Mouse (Mus musculus) mouse embryonic stem cell (cell line): ENCODE results near the gene Sult2b1.

ENCODE experiments used
- in situ Hi-C, 2 experiments: fragments of 300-500 bp; cut with MboI; formaldehyde crosslinking; loops; 1 replicate in 1 of 2; 3 replicates in 1 of 2; pipeline ENCODE4 v1.14.3; 2019 to 2020; ENCODE audit warnings: low sequenced_read_pairs in 2 of 2, low pct_unique_long_range_greater_than_20kb in 1 of 2, mixed read lengths in 1 of 2; ENCODE audit not compliant: unreplicated experiment in 1 of 2

The Sult2b1 gene

GRCm38 (mm10) chr7:45805941-45806340, 21.5 kb upstream of the Sult2b1 start:
- in situ Hi-C loops = loop anchor here (5.0 kb wide), 1 partner anchor 74 kb away; no protein-coding TSS in a partner anchor

GRCm38 (mm10) chr7:45802551-45802950, 18.1 kb upstream of the Sult2b1 start:
- in situ Hi-C loops = no loop called here

DNA sequence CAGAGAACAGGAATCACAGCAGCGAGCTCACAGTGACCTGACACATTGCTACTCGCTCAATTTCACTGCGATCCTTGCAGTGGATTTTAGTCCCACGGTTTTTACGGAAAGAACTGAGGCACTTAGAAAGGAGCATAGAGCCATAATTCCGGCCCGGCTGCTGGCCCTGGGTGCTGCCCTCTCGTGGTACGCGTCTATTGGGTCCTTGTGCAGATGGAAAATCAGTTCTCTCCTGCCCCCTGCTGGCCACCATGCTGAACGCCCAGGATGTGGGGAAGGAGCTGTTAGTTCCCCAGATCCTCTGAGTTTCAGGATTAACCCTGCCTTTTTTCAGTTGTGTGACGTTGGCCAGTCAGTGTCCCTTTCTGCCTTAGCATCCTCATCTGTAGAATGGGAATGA, 16.9 kb upstream of the Sult2b1 start:
- in situ Hi-C loops = no loop called here

DNA sequence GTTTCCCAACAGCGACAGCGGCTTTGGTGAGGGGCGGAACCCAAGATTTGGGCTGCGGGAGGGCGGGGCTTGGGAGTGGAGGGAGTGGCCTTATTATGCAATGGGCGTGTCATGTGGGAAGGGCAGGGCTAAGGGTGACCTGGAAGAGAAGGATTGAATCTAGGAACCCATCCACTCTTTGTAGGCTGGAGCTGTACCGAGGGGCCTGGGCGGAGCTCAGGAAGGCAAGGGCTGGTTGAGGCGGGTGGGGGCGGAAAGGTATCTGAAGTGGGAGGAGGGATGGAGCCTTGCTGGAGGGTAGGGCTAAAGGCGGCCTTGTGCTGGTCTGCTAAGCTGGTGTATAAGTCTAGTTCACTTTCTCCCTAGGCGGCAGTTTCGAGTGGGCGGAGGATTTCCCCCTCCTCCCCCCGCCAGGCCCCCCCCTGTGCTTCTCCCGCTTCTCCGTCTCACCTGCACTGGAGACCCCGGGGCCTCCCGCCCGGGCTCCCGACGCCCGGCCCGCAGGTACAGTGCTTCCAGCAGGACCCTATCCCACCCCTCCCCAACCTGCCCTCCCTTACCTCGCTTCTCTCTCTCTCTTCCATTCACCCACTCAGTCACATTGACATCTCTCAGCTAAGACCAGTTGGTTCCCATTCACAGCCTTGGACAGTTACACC, 16.2 kb upstream of the Sult2b1 start:
- in situ Hi-C loops = no loop called here

GRCm38 (mm10) chr7:45800001-45800400, 15.5 kb upstream of the Sult2b1 start:
- in situ Hi-C loops = no loop called here

GRCm38 (mm10) chr7:45798931-45799330, 14.5 kb upstream of the Sult2b1 start:
- in situ Hi-C loops = no loop called here

GRCm38 (mm10) chr7:45798511-45798836, 14.0 kb upstream of the Sult2b1 start:
- in situ Hi-C loops = no loop called here

GRCm38 (mm10) chr7:45797661-45798510, 13.4 kb upstream of the Sult2b1 start:
- in situ Hi-C loops = no loop called here

DNA sequence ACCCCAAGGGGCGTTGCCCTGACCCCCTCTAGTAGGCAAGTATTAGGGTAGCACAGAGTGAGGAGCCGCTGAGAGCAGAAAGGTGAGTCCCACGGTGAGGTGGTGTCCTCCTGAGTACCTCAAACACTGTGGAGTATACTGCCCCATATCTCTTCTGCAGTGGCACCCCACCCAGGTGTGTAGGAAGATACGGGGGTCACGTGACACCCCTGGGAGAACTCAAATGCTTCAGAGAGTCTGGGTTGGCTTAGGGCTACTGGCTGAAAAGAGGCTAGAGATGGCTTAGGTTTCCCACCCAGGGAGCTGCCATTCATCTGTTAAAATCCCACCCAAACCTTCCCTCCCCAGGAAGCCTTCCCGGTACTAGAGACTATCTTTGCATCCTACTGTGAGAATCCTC, 12.5 kb upstream of the Sult2b1 start:
- in situ Hi-C loops = no loop called here

DNA sequence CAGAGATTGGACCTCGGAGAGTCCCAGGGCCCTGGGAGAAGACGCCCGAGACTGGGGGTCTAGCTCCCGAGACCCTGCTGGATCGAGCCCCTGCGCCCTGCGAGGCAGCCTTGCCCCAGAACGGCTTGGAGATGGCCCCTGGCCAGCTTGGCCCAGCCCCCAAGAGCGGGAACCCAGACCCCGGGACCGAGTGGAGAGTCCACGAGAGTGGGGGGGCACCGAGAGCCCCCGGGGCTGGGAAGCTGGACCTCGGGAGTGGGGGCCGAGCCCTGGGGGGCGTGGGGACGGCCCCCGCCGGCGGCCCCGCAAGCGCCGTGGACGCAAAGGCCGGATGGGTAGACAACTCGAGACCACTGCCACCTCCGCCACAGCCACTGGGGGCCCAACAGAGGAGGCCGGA, 10.5 kb upstream of the Sult2b1 start:
- in situ Hi-C loops = no loop called here

DNA sequence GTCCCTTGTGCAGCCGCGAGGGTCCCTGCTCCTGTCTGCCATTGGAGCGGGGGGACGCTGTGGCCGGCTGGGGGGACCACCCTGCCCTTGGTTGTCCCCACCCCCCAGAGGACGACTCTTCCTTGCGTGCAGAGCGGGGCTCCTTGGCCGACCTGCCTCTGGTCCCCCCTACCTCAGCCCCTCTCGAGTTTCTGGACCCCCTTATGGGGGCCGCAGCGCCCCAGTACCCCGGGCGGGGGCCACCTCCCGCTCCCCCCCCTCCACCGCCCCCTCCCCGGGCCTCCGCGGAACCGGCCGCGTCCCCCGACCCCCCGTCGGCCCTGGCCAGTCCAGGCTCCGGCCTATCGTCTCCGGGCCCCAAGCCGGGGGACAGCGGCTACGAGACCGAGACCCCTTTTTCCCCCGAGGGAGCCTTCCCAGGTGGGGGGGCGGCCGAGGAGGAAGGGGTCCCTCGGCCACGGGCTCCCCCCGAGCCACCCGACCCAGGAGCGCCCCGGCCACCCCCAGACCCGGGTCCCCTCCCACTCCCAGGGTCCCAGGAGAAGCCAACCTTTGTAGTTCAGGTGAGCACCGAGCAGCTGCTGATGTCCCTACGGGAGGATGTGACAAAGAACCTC, 9.6 kb upstream of the Sult2b1 start:
- in situ Hi-C loops = no loop called here

DNA sequence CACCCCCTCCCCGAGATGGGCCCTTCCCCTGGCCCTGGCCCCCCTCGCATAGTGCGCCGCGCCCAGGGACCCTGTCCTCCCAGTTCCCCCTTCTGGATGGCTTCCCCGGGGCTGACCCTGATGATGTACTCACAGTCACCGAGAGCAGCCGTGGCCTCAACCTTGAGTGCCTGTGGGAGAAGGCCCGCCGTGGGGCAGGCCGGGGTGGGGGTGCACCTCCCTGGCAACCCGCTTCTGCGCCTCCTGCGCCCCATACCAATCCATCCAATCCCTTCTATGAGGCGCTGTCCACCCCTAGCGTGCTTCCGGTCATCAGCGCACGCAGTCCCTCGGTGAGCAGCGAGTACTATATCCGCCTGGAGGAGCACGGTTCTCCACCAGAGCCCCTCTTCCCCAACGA, 8.8 kb upstream of the Sult2b1 start:
- in situ Hi-C loops = no loop called here

DNA sequence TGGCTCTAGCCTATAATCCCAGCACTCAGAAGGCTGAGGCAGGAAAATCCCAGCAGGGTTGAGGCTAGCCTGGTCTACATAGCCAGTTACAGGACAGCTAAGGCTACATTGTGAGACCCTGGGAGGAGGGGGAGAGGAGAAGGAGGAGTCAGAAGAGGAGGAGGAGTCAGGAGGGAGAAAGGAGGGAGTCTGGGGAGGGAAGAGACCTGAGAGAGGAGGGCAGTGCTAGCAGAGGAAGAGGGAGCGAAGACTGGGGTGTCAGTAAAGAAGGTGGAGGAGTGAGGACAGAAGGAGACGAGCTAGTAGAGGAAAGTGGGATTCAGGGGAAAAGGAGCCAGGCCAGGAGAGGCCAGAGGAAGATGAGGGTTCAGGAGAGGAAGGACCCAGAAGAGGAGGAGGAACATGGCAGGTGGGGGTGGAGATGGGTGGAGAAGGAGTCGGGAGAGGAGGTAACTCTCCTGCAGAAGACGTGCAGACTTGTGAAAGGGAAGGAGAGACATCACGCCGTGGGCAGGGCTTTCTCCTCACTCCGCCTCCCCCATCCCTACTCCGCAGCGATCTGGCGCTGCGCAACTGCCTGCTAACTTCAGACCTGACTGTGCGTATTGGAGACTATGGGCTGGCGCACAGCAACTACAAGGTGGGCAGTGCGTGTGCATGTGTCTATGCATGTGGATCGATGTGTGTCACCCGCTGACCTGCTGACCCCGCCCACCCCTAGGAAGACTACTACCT, 7.5 kb upstream of the Sult2b1 start:
- in situ Hi-C loops = no loop called here

DNA sequence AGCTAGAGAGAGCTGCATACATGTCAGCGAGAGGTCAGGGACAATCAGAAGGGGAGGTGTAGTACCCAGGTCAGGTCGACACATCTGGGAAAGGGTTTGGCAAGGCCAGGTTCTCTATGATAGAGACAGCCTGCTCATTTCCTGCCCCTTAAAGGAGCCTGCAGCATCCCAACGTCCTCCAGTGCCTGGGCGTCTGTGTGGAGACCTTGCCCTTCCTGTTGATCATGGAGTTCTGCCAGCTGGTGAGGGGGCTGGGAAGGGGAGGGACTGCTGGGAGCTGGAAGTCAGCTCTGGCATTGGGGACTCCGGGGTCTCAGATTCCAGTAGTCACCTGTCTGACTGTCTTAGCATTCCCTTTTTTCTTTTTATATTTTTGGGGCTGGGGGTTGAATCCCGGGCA, 6.3 kb upstream of the Sult2b1 start:
- in situ Hi-C loops = no loop called here

- in situ Hi-C loops = no loop called here
These were observed 3.2 kb upstream of the Sult2b1 start for GRCm38 (mm10) chr7:45787642-45788041.

DNA sequence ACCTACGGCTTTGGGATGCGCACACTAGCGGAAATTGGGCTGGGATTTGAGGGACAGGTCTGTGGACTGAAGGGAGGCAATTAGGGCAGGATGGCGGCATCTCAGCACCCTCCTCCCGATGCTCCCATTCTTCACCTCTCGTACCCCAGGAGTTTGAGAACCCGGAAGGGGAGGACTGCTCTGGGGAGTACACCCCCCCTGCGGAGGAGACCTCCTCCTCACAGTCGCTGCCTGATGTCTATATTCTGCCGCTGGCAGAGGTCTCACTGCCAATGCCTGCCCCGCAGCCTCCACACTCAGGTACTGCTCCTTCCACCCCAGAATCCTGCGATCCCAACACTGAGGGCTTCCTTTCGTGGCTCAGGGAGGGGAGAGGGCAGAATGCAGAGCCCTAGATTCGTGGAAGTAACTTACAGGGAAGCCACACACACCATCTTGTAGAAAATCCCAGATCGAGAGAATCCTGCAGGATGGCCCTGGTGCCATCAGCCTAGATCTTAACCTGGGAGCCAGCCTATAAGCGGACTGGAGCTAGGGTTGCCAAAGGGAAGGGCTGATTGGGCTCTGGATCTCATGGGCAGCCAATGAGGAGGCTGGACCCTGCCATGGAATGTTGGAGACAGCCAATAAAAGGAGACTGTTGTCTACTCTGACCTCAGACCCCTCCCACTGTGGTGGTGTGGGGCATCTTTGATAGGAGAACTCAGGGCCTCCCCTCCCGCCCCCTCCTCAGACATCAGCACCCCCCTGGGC, 2.4 kb upstream of the Sult2b1 start:
- in situ Hi-C loops = no loop called here

GRCm38 (mm10) chr7:45786136-45786578, 1.7 kb upstream of the Sult2b1 start:
- in situ Hi-C loops = no loop called here

GRCm38 (mm10) chr7:45785388-45786135, 1.1 kb upstream of the Sult2b1 start:
- in situ Hi-C loops = no loop called here
